Mouse (Mus musculus) erythroblast, embryonic 14.5 days (primary cell): ENCODE results near the gene Slc47a2.

Experiments
- GATA1 ChIP-seq: IDR thresholded peaks from 2 replicates; pipeline ENCODE4 v1.6.1; 2012; ENCODE audit warnings: low read length, inconsistent platforms, mixed read lengths
- TAL1 ChIP-seq: IDR thresholded peaks from 3 replicates; pipeline ENCODE4 v1.6.1; 2012; ENCODE audit warnings: low read length, inconsistent platforms, mixed read lengths

GRCm38 (mm10) chr11:61381272-61381671, 38.6 kb upstream of the Slc47a2 start:
- no peak for TF ChIP-seq TAL1
- TF ChIP-seq GATA1 = no peak
